Mouse (Mus musculus) heart, embryonic 13.5 days (tissue): ENCODE measurements at regions not wholly inside any gene's neighbourhood (a gene's known extent, or its start where the extent isn't known, plus 50 kb on each side); places are given as distances from the start of the nearest gene placed in this dataset.
"Not testable (repeated sequence)": the region's sequence is repeated elsewhere in the genome, so short reads cannot be mapped to it uniquely, and the experiment has no call there.

Source experiments
- ATAC-seq: fragments of 200-750 bp; cut with Nextera tagmentation; 2 replicates; pipeline ENCODE4 v1.8.0; 2017; ENCODE audit warnings: moderate TSS enrichment; ENCODE audit not compliant: insufficient number of reproducible peaks, low FRiP score, low TSS enrichment; ENCODE audit errors: extremely low read depth
- H3K27ac ChIP-seq: fragments of 300-500 bp; sonication (generic); replicated peaks from 2 replicates; pipeline ENCODE4 v1.5.1; 2015; ENCODE audit warnings: moderate library complexity, mild to moderate bottlenecking, inconsistent platforms
- H3K27me3 ChIP-seq: fragments of 300-500 bp; sonication (generic); replicated peaks from 2 replicates; pipeline ENCODE4 v1.6.1; 2015; ENCODE audit warnings: mild to moderate bottlenecking, inconsistent platforms
- H3K36me3 ChIP-seq: fragments of 300-500 bp; sonication (generic); 2 replicates; pipeline ENCODE4 v1.6.1; 2015; ENCODE audit warnings: mild to moderate bottlenecking, inconsistent platforms
- H3K4me1 ChIP-seq: fragments of 300-500 bp; sonication (generic); 2 replicates; pipeline ENCODE4 v1.6.1; 2015; ENCODE audit warnings: inconsistent platforms
- H3K4me2 ChIP-seq: fragments of 300-500 bp; sonication (generic); 2 replicates; pipeline ENCODE4 v1.6.1; 2015; ENCODE audit warnings: inconsistent platforms, mild to moderate bottlenecking, moderate library complexity
- H3K4me3 ChIP-seq: fragments of 300-500 bp; sonication (generic); 2 replicates; pipeline ENCODE4 v1.5.1; 2015; ENCODE audit warnings: moderate library complexity, mild to moderate bottlenecking, inconsistent platforms
- H3K9ac ChIP-seq: fragments of 300-500 bp; sonication (generic); 2 replicates; pipeline ENCODE4 v1.6.1; 2015; ENCODE audit warnings: inconsistent platforms, mild to moderate bottlenecking, moderate library complexity
- H3K9me3 ChIP-seq: fragments of 300-500 bp; sonication (generic); 2 replicates; pipeline ENCODE4 v1.6.1; 2016; ENCODE audit warnings: inconsistent platforms
- WGBS: fragments of 180-500 bp; shearing (Covaris S2); methylation state at CpG from one replicate; pipeline ENCODE4 v1.1.7; 2015; ENCODE audit warnings: mixed read lengths; 5-methylcytosine and 5-hydroxymethylcytosine counted together

DNA sequence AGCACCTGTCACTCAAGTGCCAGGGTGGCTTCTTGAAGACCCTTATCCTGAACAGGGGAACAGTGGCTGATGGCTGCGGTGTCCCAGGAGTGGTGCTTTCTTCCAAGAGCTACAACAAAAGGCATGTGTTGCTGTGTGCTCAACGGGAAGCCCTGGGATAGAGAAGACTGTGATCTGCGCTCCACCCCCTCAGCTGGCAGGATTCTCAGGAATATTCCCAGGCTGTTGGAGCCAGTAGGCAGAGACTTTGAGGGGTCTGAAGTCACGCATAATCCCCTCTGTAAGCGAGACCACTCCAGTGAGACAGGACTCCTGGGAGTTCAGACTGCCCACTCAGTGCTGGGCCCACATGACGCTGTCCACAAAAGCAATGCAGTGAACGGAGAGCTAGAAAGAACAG, 202.4 kb downstream of the Plxna1 start:
- Histone ChIP-seq H3K36me3 (no peaks in the 10 kb centered on the region), H3K4me3 (no peak overlapping the region), H3K4me1 (0 out of 2 replicates have a peak, but pooled peaks cover 4% of the 10 kb centered on the region), H3K27ac (no peak overlapping the region), H3K9ac (no peak overlapping the region), H3K9me3 (no peaks in the 10 kb centered on the region), H3K27me3 (peaks cover 7% of the 10 kb centered on the region; the same call in 1 of the 2 replicates), H3K4me2 (no peak overlapping the region)
- no peak; the same call in 1 of the 2 replicates for ATAC-seq
- 52% methylated on average over 7 of the region's 7 CpGs for WGBS

DNA sequence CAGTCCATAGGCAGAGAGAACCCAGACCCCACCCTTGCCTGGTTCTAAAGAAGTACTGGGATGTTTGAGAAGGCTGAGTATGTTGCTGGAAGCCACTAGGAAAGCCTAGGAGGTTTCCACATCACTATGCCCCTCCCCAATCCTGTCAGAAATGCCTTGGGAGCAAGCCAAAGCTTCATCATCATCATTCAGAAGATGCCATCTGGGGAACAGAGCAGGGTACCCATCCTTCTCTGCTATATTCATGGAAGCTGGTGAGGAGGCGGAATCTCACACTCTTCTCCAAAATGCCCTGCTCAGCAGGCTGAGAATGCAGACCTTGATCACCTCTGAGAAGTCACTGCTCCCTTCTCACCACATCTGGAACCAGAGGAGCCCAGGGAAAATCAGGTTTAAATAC, 200.7 kb downstream of the Plxna1 start:
- Histone ChIP-seq H3K36me3 (no peaks in the 10 kb centered on the region), H3K9me3 (peaks cover 3% of the 10 kb centered on the region), H3K4me3 (no peak overlapping the region), H3K27ac (no peak overlapping the region), H3K9ac (no peak overlapping the region), H3K4me2 (no peak overlapping the region), H3K27me3 (peaks cover 7% of the 10 kb centered on the region; the same call in 1 of the 2 replicates), H3K4me1 (0 out of 2 replicates have a peak, but pooled peaks cover 4% of the 10 kb centered on the region)
- WGBS = 89% methylated on average over 1 of the region's 1 CpGs
- no peak for ATAC-seq

DNA sequence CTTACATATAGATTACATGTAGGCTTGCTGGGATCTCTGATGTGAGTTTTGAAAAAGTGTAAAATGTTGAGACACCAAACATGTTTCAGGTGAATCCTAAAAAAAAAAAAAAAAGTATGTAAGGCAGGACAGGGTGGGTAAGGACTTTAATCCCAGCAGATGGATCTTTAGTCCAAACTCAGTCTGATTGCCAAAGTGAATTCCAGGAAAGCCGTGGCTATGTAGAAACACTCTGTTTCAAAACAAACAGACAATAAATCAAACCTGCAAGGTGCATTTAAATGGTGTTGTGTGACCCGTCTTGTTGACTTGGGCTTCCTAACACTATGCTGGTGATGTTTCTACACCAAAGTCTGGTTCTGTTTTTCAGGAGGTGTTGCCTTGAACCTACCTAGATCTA, 192.9 kb downstream of the Plxna1 start:
- Histone ChIP-seq H3K4me2 (no peak overlapping the region), H3K9ac (no peak overlapping the region), H3K27me3 (no peaks in the 10 kb centered on the region), H3K4me1 (no peaks in the 10 kb centered on the region), H3K4me3 (no peak overlapping the region), H3K36me3 (no peaks in the 10 kb centered on the region), H3K9me3 (peaks cover 9% of the 10 kb centered on the region), H3K27ac (no peak overlapping the region)
- ATAC-seq = no peak
- WGBS = 62% methylated on average over 2 of the region's 2 CpGs

GRCm38 (mm10) chr6:89184920-89185319, 177.5 kb downstream of the Plxna1 start:
- not testable (repeated sequence) for H3K36me3 ChIP-seq, H3K9me3 ChIP-seq, ATAC-seq, H3K9ac ChIP-seq, H3K27me3 ChIP-seq, H3K4me2 ChIP-seq, H3K27ac ChIP-seq, H3K4me1 ChIP-seq, H3K4me3 ChIP-seq
- 43% methylated on average over 1 of the region's 7 CpGs for WGBS

DNA sequence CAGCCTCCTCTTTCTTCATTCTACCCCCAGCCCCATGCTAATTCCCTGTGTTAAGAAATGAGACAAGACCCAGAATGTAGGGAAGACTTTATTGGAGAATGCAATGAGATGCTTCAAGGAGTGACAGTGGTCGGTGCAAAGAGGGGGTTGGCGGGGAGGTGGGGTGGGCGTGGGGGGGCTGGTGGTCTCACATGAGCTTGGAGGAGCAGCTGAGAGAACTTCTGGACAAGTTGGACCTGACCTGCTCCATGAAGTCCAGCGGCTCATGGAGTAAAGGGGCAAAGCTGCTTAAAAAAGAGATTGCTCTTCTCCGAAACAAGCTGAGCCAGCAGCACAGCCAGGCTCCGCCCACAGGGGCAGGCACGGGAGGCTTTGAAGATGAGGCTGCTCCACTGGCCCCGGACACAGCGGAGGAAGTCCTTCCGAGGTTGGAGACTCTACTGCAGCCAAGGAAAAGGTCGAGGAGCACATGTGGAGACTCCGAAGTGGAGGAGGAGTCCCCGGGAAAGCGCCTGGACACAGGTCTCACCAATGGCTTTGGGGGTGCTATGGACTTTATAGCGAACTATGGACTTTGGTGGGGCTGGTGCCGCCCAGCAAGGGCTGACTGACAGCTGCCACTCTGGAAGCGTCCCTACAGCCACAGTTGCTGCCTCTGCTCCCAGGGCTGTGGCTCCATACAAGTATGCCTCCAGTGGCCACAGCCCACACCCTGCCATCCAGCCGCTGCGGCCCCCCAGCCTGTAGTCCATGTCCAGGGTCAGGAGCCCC, 161.7 kb downstream of the Plxna1 start:
- Histone ChIP-seq H3K4me3 (peak overlapping the region; percentile 31), H3K4me2 (peak overlapping the region; percentile 62)
- not testable (repeated sequence) for H3K4me1 ChIP-seq, H3K27ac ChIP-seq, H3K36me3 ChIP-seq, ATAC-seq, H3K27me3 ChIP-seq, H3K9ac ChIP-seq, H3K9me3 ChIP-seq
- 12% methylated on average over 19 of the region's 19 CpGs for WGBS

DNA sequence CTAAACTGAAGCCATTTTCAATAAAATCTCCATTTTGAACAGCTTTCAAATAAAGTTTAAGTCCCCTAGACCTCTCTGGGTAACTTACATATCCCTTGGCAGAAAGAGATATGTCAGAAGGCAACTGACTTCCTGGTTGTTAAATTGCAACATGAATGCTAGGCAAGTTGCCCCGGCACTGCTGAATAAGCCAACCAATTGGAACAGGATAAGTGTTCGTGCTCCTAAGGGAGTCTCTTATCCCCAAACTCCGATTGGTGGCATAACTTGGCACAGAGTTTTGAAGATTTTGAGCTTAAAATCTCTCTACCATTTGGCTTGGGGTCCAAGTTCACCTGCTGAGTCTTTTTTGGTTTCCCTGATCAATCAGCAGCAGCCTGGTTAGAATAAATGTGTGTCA, 147.4 kb downstream of the Plxna1 start:
- 64% methylated on average over 3 of the region's 3 CpGs for WGBS
- Histone ChIP-seq H3K4me3 (no peak overlapping the region), H3K9me3 (no peaks in the 10 kb centered on the region), H3K4me2 (no peak overlapping the region), H3K36me3 (no peaks in the 10 kb centered on the region), H3K4me1 (no peaks in the 10 kb centered on the region), H3K27ac (no peak overlapping the region), H3K9ac (no peak overlapping the region), H3K27me3 (no peaks in the 10 kb centered on the region)
- ATAC-seq = no peak

GRCm38 (mm10) chr6:89235416-89236075, 126.9 kb downstream of the Plxna1 start:
- Histone ChIP-seq H3K27me3 (peaks cover 32% of the 10 kb centered on the region), H3K4me2 (peak overlapping the region; percentile 48)
- no peak for ATAC-seq

GRCm38 (mm10) chr6:89236226-89236625, 126.2 kb downstream of the Plxna1 start:
- Histone ChIP-seq H3K9ac (no peak overlapping the region), H3K36me3 (no peaks in the 10 kb centered on the region), H3K4me3 (no peak overlapping the region), H3K4me1 (peaks cover 17% of the 10 kb centered on the region), H3K27me3 (peaks cover 32% of the 10 kb centered on the region), H3K27ac (no peak overlapping the region), H3K9me3 (no peaks in the 10 kb centered on the region), H3K4me2 (no peak overlapping the region)
- no peak for ATAC-seq
- 35% methylated on average over 8 of the region's 8 CpGs for WGBS

More at GRCm38 (mm10) chr6:89235416-89236075, 126.9 kb downstream of the Plxna1 start:
- Histone ChIP-seq H3K9me3 (0 out of 2 replicates have a peak, but pooled peaks cover 4% of the 10 kb centered on the region), H3K9ac (0 out of 2 replicates have a peak overlapping the region, but pooled peaks have one; percentile 14), H3K27ac (no peak overlapping the region), H3K4me1 (peaks cover 17% of the 10 kb centered on the region), H3K36me3 (no peaks in the 10 kb centered on the region), H3K4me3 (no peak overlapping the region)
- WGBS = 42% methylated on average over 27 of the region's 27 CpGs

GRCm38 (mm10) chr6:89236892-89237646, 125.4 kb downstream of the Plxna1 start:
- WGBS = 71% methylated on average over 10 of the region's 10 CpGs

DNA sequence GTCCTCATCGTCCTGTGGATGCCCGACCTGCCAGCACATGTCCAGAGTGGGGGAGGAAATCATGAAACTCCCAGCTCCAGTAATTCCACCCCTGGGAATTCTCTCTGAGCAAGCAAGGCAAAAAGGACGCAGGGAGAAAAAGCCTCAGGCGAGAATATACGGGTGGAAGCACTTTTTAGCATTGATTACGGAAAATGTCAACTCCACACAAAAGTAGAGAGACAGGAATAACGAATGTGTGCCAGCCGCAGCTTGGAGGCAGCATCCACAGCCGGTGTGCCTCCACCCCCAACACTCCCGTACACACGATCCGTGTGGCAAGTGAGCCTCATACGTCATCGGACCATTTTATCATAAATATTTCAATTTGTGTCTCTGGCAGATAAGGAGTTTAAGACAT, 123.5 kb downstream of the Plxna1 start:
- no peak overlapping the region for H3K27ac ChIP-seq

More at GRCm38 (mm10) chr6:89236892-89237646, 125.4 kb downstream of the Plxna1 start:
- Histone ChIP-seq H3K4me1 (peaks cover 17% of the 10 kb centered on the region), H3K4me3 (no peak overlapping the region), H3K4me2 (no peak overlapping the region), H3K27ac (no peak overlapping the region), H3K36me3 (no peaks in the 10 kb centered on the region), H3K27me3 (peaks cover 36% of the 10 kb centered on the region), H3K9ac (no peak overlapping the region), H3K9me3 (no peaks in the 10 kb centered on the region)
- no peak for ATAC-seq

GRCm38 (mm10) chr6:89239511-89239910, 122.9 kb downstream of the Plxna1 start:
- Histone ChIP-seq H3K27ac (0 out of 2 replicates have a peak overlapping the region, but pooled peaks have one; percentile 4), H3K4me1 (peaks cover 17% of the 10 kb centered on the region), H3K4me2 (peak overlapping the region; percentile 10)

More for the DNA sequence above, 123.5 kb downstream of the Plxna1 start:
- H3K4me3 ChIP-seq = no peak overlapping the region
- H3K9ac ChIP-seq = no peak overlapping the region
- peaks cover 17% of the 10 kb centered on the region for H3K4me1 ChIP-seq
- H3K27me3 ChIP-seq = peaks cover 50% of the 10 kb centered on the region
- WGBS = 72% methylated on average over 14 of the region's 14 CpGs
- no peak for ATAC-seq
- H3K36me3 ChIP-seq = no peaks in the 10 kb centered on the region
- H3K9me3 ChIP-seq = no peaks in the 10 kb centered on the region
- no peak overlapping the region for H3K4me2 ChIP-seq

More at GRCm38 (mm10) chr6:89239511-89239910, 122.9 kb downstream of the Plxna1 start:
- 15% methylated on average over 8 of the region's 8 CpGs for WGBS
- ATAC-seq = no peak
- Histone ChIP-seq H3K9me3 (no peaks in the 10 kb centered on the region), H3K36me3 (no peaks in the 10 kb centered on the region), H3K4me3 (no peak overlapping the region), H3K9ac (no peak overlapping the region), H3K27me3 (peaks cover 50% of the 10 kb centered on the region)
